Mouse (Mus musculus): ENCODE results near the gene St8sia4.

DNA sequence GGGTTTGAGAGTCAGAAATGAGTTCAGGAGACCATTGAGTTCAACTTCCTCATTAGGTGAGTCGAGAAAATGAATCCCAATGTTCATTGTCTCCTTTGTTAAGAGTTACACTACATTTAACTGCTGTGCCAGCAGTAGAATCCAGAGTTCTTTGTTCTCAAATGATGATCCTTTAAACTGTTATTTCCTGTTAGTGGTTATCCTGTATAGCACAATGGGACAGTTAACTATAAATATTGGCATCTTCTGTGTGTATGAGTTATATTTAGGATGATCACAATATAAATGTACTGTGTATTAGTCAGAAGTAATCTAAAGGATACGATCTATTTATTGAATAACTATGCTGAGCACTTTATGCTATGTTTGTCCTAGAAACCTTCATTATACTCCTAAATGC is 23.1 kb downstream of the St8sia4 start:
- TF ChIP-seq NRF1 (IDR thresholded peaks at IDR 0.05; ENCODE audit: insufficient read depth, low read depth, low read length, poor library complexity, severe bottlenecking): no peak
- no peak for TF ChIP-seq POLR2A (IDR thresholded peaks at IDR 0.05; ENCODE audit: control insufficient read depth in 1 of 2, insufficient read depth in 1 of 2, low read depth in 1 of 2, low read length in 2 of 2, poor library complexity in 1 of 2)
- TF ChIP-seq CHD1 (IDR thresholded peaks at IDR 0.05; ENCODE audit: low read depth, low read length): no peak
- no peak for TF ChIP-seq POLR2AphosphoS5 (IDR thresholded peaks at IDR 0.05; ENCODE audit: borderline replicate concordance, low read depth, low read length)
- no peak for TF ChIP-seq USF1 (IDR thresholded peaks at IDR 0.05; ENCODE audit: low read depth, low read length)
- no peak for TF ChIP-seq CTCF (IDR thresholded peaks at IDR 0.05 in 2 of 3, conservative IDR thresholded peaks at IDR 0.05 in 1 of 3; ENCODE audit: control insufficient read depth in 1 of 3, insufficient read depth in 1 of 3, low read depth in 2 of 3, low read length in 3 of 3, poor library complexity in 1 of 3, severe bottlenecking in 1 of 3)
- no peak for TF ChIP-seq ZNF384 (IDR thresholded peaks at IDR 0.05; ENCODE audit: low read depth, low read length)
- TF ChIP-seq KAT2A (conservative IDR thresholded peaks at IDR 0.05; ENCODE audit: low read depth, low read length): no peak
- TF ChIP-seq RCOR1 (IDR thresholded peaks at IDR 0.05; ENCODE audit: low read depth, low read length): no peak
- TF ChIP-seq E2F4 (IDR thresholded peaks at IDR 0.05; ENCODE audit: borderline replicate concordance, low read depth, low read length): no peak
- TF ChIP-seq USF2 (IDR thresholded peaks at IDR 0.05; ENCODE audit: borderline replicate concordance in 1 of 2, insufficient read depth in 1 of 2, low read depth in 1 of 2, low read length in 2 of 2): no peak
- TF ChIP-seq MAFK (IDR thresholded peaks at IDR 0.05; ENCODE audit: borderline replicate concordance, low read depth, low read length): no peak
- no peak for TF ChIP-seq EP300 (IDR thresholded peaks at IDR 0.05; ENCODE audit: low read depth in 1 of 2, low read length in 2 of 2)

All from MEL (cell line).